Mouse (Mus musculus): Measurements from ENCODE around the gene Togaram1. TPM values are rescaled to one million over a fixed set of nuclear protein-coding genes. Genes with fewer than 3 reads are reported as not detected.

Gene Togaram1
- polyA plus RNA-seq, 1 experiment from 2014 or later, result 21.5 TPM

GRCm38 (mm10) chr12:64977518-64977917 is 11.9 kb downstream of the Togaram1 start:
- H3K4me3 ChIP-seq (ENCODE audit: control insufficient read depth in 1 of 2, insufficient read depth in 1 of 2, low read depth in 1 of 2, low read length in 2 of 2), result no peak overlapping the region
- peaks cover 52% of the 10 kb centered on the region for H3K36me3 ChIP-seq (ENCODE audit: control insufficient read depth, insufficient read depth, low read length)
- ATAC-seq (ENCODE audit: insufficient number of reproducible peaks, insufficient read depth, low FRiP score, low read depth), result no peak
- no peak overlapping the region for H3K4me2 ChIP-seq (ENCODE audit: low read length)
- H3K9me3 ChIP-seq (ENCODE audit: control insufficient read depth, low read length), result no peaks in the 10 kb centered on the region
- H3K27ac ChIP-seq (replicated peaks in 1 of 2; ENCODE audit: control insufficient read depth in 1 of 2, insufficient read depth in 1 of 2, low read depth in 2 of 2, low read length in 2 of 2), result no peak overlapping the region
- 0 out of 4 replicates have a peak, but pooled peaks cover 0 to 3% of the 10 kb centered on the region in 2 experiments for H3K4me1 ChIP-seq (ENCODE audit: control insufficient read depth in 2 of 2, insufficient read depth in 2 of 2, low read length in 2 of 2)
- WGBS, result 88% methylated on average over 1 of the region's 1 CpGs
- H3K27me3 ChIP-seq (ENCODE audit: control insufficient read depth, insufficient read depth, low read length), result no peaks in the 10 kb centered on the region
- no peak overlapping the region for H3K9ac ChIP-seq (ENCODE audit: low read length)

GRCm38 (mm10) chr12:65007725-65008124 is 42.1 kb downstream of the Togaram1 start:
- no peak for ATAC-seq (ENCODE audit: insufficient number of reproducible peaks, insufficient read depth, low FRiP score, low read depth)
- WGBS, result 85% methylated on average over 3 of the region's 3 CpGs

GRCm38 (mm10) chr12:65022842-65023241 is 57.2 kb downstream of the Togaram1 start:
- peaks cover 32% of the 10 kb centered on the region for H3K36me3 ChIP-seq (ENCODE audit: control insufficient read depth, insufficient read depth, low read length)
- H3K27ac ChIP-seq (replicated peaks in 1 of 2; ENCODE audit: control insufficient read depth in 1 of 2, insufficient read depth in 1 of 2, low read depth in 2 of 2, low read length in 2 of 2), result no peak overlapping the region
- no peaks in the 10 kb centered on the region for H3K27me3 ChIP-seq (ENCODE audit: control insufficient read depth, insufficient read depth, low read length)
- 97% methylated on average over 6 of the region's 6 CpGs for WGBS
- H3K4me2 ChIP-seq (ENCODE audit: low read length), result no peak overlapping the region
- no peak overlapping the region for H3K9ac ChIP-seq (ENCODE audit: low read length)
- no peaks in the 10 kb centered on the region for H3K9me3 ChIP-seq (ENCODE audit: control insufficient read depth, low read length)
- no peaks in the 10 kb centered on the region for H3K4me1 ChIP-seq (ENCODE audit: control insufficient read depth in 2 of 2, insufficient read depth in 2 of 2, low read length in 2 of 2)
- ATAC-seq (ENCODE audit: insufficient number of reproducible peaks, insufficient read depth, low FRiP score, low read depth), result no peak
- no peak overlapping the region for H3K4me3 ChIP-seq (ENCODE audit: control insufficient read depth in 1 of 2, insufficient read depth in 1 of 2, low read depth in 1 of 2, low read length in 2 of 2)

More at GRCm38 (mm10) chr12:65007725-65008124, 42.1 kb downstream of the Togaram1 start:
- Histone ChIP-seq H3K27ac (replicated peaks in 1 of 2; ENCODE audit: control insufficient read depth in 1 of 2, insufficient read depth in 1 of 2, low read depth in 2 of 2, low read length in 2 of 2) (no peak overlapping the region), H3K36me3 (ENCODE audit: control insufficient read depth, insufficient read depth, low read length) (peaks cover 86% of the 10 kb centered on the region), H3K27me3 (ENCODE audit: control insufficient read depth, insufficient read depth, low read length) (no peaks in the 10 kb centered on the region), H3K4me2 (ENCODE audit: low read length) (no peak overlapping the region), H3K4me3 (ENCODE audit: control insufficient read depth in 1 of 2, insufficient read depth in 1 of 2, low read depth in 1 of 2, low read length in 2 of 2) (no peak overlapping the region), H3K9me3 (ENCODE audit: control insufficient read depth, low read length) (no peaks in the 10 kb centered on the region), H3K4me1 (ENCODE audit: control insufficient read depth in 2 of 2, insufficient read depth in 2 of 2, low read length in 2 of 2) (no peaks in the 10 kb centered on the region), H3K9ac (ENCODE audit: low read length) (no peak overlapping the region)

- Histone ChIP-seq H3K4me2 (ENCODE audit: low read length) (peak overlapping the region; percentile 75), H3K9me3 (ENCODE audit: control insufficient read depth, low read length) (no peaks in the 10 kb centered on the region), H3K4me1 (ENCODE audit: control insufficient read depth in 2 of 2, insufficient read depth in 2 of 2, low read length in 2 of 2) (peaks cover 4 to 23% of the 10 kb centered on the region in 2 experiments; a peak in 3 of 4 replicates), H3K9ac (ENCODE audit: low read length) (peak overlapping the region; percentile 87), H3K36me3 (ENCODE audit: control insufficient read depth, insufficient read depth, low read length) (0 out of 2 replicates have a peak, but pooled peaks cover 2% of the 10 kb centered on the region), H3K4me3 (ENCODE audit: control insufficient read depth in 1 of 2, insufficient read depth in 1 of 2, low read depth in 1 of 2, low read length in 2 of 2) (peak overlapping the region; percentile 69 to 100), H3K27me3 (ENCODE audit: control insufficient read depth, insufficient read depth, low read length) (no peaks in the 10 kb centered on the region), H3K27ac (replicated peaks in 1 of 2; ENCODE audit: control insufficient read depth in 1 of 2, insufficient read depth in 1 of 2, low read depth in 2 of 2, low read length in 2 of 2) (peak overlapping the region; percentile 39 to 81)
- no peak for ATAC-seq (ENCODE audit: insufficient number of reproducible peaks, insufficient read depth, low FRiP score, low read depth)
- 48% methylated on average over 8 of the region's 8 CpGs for WGBS
These were observed 70.2 kb downstream of the Togaram1 start for GRCm38 (mm10) chr12:65035839-65036189.

- Histone ChIP-seq H3K27ac (replicated peaks in 1 of 2; ENCODE audit: control insufficient read depth in 1 of 2, insufficient read depth in 1 of 2, low read depth in 2 of 2, low read length in 2 of 2) (peak within 1 kb of the TSS; percentile 81 to 94), H3K4me3 (ENCODE audit: control insufficient read depth in 1 of 2, insufficient read depth in 1 of 2, low read depth in 1 of 2, low read length in 2 of 2) (peak within 1 kb of the TSS; percentile 69 to 100), H3K4me1 (ENCODE audit: control insufficient read depth in 2 of 2, insufficient read depth in 2 of 2, low read length in 2 of 2) (peaks cover 4 to 23% of the 10 kb centered on the region in 2 experiments; a peak in 3 of 4 replicates), H3K27me3 (ENCODE audit: control insufficient read depth, insufficient read depth, low read length) (no peaks in the 10 kb centered on the region), H3K9ac (ENCODE audit: low read length) (peak within 1 kb of the TSS; percentile 87), H3K36me3 (ENCODE audit: control insufficient read depth, insufficient read depth, low read length) (0 out of 2 replicates have a peak, but pooled peaks cover 4% of the 10 kb centered on the region), H3K4me2 (ENCODE audit: low read length) (peak within 1 kb of the TSS; percentile 75), H3K9me3 (ENCODE audit: control insufficient read depth, low read length) (no peaks in the 10 kb centered on the region)
- under 1% methylated on average over 65 of the region's 65 CpGs for WGBS
- peak; percentile 89 for ATAC-seq (ENCODE audit: insufficient number of reproducible peaks, insufficient read depth, low FRiP score, low read depth)
These were observed 70.7 kb downstream of the Togaram1 start, which contains the start of gene Prpf39 for GRCm38 (mm10) chr12:65036190-65036870. Prpf39 (plus strand) TSS chr12:65036333.

DNA sequence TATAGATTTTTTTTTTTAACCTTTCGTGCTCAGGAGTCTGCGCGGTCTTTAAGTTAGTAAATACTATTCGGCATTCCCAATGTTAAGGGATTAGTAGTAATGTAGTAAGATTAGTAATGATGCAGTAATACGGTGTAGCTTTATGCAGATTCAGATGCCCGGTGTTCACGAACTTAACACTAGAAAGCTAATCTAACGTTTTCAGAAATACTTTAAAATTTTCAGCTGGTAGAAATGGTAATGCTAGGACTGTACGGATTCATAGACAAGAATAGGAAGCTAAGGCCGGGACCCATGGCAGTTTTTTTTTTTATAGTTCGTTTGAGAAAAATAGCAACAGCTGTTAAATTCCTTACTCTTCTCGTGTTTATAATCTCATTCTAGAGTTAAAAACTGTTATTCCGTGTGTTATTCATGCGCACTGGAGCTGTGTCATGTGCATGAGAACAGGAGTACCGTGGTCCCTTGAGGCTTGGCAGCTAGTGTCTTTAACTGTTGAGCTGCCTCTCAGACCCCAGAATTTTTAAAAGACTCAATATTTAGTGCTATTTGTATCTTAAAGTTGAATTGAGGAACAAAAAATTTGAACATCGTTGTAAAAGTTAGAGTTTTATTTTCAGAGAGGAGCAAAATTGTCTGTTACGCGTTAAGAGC is 71.4 kb downstream of the Togaram1 start:
- peak overlapping the region; percentile 69 to 100 for H3K4me3 ChIP-seq (ENCODE audit: control insufficient read depth in 1 of 2, insufficient read depth in 1 of 2, low read depth in 1 of 2, low read length in 2 of 2)
- peak overlapping the region; percentile 75 for H3K4me2 ChIP-seq (ENCODE audit: low read length)
- H3K4me1 ChIP-seq (ENCODE audit: control insufficient read depth in 2 of 2, insufficient read depth in 2 of 2, low read length in 2 of 2), result peaks cover 4 to 23% of the 10 kb centered on the region in 2 experiments; a peak in 3 of 4 replicates
- no peaks in the 10 kb centered on the region for H3K27me3 ChIP-seq (ENCODE audit: control insufficient read depth, insufficient read depth, low read length)
- no peaks in the 10 kb centered on the region for H3K9me3 ChIP-seq (ENCODE audit: control insufficient read depth, low read length)
- no peak overlapping the region for H3K27ac ChIP-seq (replicated peaks in 1 of 2; ENCODE audit: control insufficient read depth in 1 of 2, insufficient read depth in 1 of 2, low read depth in 2 of 2, low read length in 2 of 2)
- 10% methylated on average over 18 of the region's 18 CpGs for WGBS
- no peak for ATAC-seq (ENCODE audit: insufficient number of reproducible peaks, insufficient read depth, low FRiP score, low read depth)
- H3K9ac ChIP-seq (ENCODE audit: low read length), result peak overlapping the region; percentile 87
- 0 out of 2 replicates have a peak, but pooled peaks cover 6% of the 10 kb centered on the region for H3K36me3 ChIP-seq (ENCODE audit: control insufficient read depth, insufficient read depth, low read length)

GRCm38 (mm10) chr12:65037546-65037937 is 71.9 kb downstream of the Togaram1 start:
- Histone ChIP-seq H3K36me3 (ENCODE audit: control insufficient read depth, insufficient read depth, low read length) (peaks cover 9% of the 10 kb centered on the region), H3K4me2 (ENCODE audit: low read length) (peak overlapping the region; percentile 75), H3K9me3 (ENCODE audit: control insufficient read depth, low read length) (no peaks in the 10 kb centered on the region), H3K27me3 (ENCODE audit: control insufficient read depth, insufficient read depth, low read length) (no peaks in the 10 kb centered on the region), H3K27ac (replicated peaks in 1 of 2; ENCODE audit: control insufficient read depth in 1 of 2, insufficient read depth in 1 of 2, low read depth in 2 of 2, low read length in 2 of 2) (no peak overlapping the region), H3K9ac (ENCODE audit: low read length) (peak overlapping the region; percentile 87), H3K4me1 (ENCODE audit: control insufficient read depth in 2 of 2, insufficient read depth in 2 of 2, low read length in 2 of 2) (peaks cover 4 to 23% of the 10 kb centered on the region in 2 experiments; a peak in 3 of 4 replicates), H3K4me3 (ENCODE audit: control insufficient read depth in 1 of 2, insufficient read depth in 1 of 2, low read depth in 1 of 2, low read length in 2 of 2) (peak overlapping the region; percentile 12 to 69; a peak in 3 of 4 replicates)
- WGBS, result 17% methylated on average over 4 of the region's 4 CpGs
- no peak for ATAC-seq (ENCODE audit: insufficient number of reproducible peaks, insufficient read depth, low FRiP score, low read depth)

Data from heart, embryonic 14.5 days (tissue).